Mouse (Mus musculus): ENCODE measurements around the gene BC030870.
A peak's percentile ranks its signal among the peaks of the same experiment; 100 is the strongest.
"Not testable (repeated sequence)": the region's sequence is repeated elsewhere in the genome, so short reads cannot be mapped to it uniquely, and the experiment has no call there.

The BC030870 gene

DNA sequence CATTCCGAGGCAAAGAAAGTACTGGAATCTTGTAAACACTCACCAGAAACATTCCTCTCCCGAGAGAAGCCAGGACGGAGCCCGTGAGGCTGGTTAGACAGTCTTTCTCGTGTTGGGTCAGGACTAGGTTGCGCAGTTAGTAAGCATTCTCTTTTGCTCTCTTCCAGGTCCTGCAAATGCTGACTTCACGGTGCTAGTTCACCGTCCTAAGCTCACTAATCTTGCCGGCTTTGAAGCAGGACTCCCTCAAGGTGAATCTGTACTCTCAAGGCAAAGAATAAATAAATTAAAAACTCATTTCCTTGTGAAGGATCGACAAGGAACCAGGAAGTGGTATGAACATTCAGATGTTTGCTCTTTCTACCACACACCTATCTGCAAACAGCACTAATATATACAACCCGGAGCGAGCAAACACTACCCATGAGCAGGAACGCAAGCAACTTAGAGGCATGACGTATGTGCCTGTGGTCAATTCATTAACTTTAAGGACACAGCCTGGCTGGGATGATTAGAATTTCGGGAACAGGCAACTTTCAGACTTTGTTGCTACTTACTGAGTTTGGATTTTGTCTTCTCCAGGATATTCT is at the start of gene BC030870:
Gene BC030870 (minus strand): TSS at position 365 of the 590 bp plus-strand sequence.
- DNase-seq (ENCODE audit: low read depth, low spot score): no peak

GRCm38 (mm10) chr8:65174746-65175476 is 45.5 kb upstream of the BC030870 start:
- DNase-seq (ENCODE audit: low read depth, low spot score): no peak

- DNase-seq (ENCODE audit: low read depth, low spot score): no peak
These were observed 39.8 kb upstream of the BC030870 start for GRCm38 (mm10) chr8:65169184-65169583.

DNA sequence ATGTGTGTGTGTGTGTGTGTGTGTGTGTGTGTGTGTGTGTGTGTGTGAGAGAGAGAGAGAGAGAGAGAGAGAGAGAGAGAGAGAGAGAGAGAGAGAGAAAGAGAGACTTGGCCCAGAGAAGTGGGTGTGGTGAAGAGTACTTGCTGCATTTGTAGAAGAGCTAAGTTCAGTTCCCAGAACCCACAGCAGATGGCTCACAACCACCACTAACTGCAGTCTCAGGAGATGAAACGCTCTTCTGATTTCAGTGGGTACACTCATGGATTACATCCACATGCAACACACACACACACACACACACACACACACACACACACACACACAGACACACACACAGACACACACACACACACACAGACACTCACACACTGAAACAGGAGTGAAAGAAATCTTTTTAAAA is 31.3 kb upstream of the BC030870 start:
- not testable (repeated sequence) for DNase-seq (ENCODE audit: low read depth, low spot score)

DNA sequence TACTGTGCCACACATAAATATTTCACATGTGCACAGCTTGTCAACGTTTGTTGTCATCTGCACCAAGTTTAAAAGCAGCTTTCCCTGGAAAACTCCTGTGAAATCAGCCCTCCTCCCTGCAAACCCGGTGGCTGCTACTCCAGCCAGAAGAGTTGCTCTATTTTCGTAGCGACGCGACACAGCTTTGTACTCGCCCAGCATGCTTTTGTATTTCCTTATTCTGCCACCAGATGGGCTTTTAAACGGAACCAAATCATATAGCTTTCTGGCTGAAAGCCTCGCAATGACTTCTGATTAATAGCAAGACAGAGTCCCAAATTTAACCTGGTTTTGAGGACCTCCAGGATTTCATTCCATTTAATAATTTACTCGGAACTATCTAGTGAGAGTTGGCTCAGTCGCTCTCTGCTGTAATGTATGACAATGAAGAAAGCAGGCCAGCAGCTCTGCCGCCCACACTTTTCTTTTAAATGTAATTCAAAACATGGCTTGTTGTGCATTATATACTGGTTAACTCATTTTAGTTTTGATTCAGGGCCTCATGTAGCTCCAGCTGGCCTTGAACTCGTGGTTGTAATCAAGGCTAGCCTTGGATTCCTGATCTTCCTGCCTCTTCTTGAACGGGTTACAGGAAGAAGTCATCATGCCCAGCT is 29.9 kb upstream of the BC030870 start:
- no peak for DNase-seq (ENCODE audit: low read depth, low spot score)

- no peak for DNase-seq (ENCODE audit: low read depth, low spot score)
These were observed 28.5 kb upstream of the BC030870 start for GRCm38 (mm10) chr8:65157901-65158300.

DNA sequence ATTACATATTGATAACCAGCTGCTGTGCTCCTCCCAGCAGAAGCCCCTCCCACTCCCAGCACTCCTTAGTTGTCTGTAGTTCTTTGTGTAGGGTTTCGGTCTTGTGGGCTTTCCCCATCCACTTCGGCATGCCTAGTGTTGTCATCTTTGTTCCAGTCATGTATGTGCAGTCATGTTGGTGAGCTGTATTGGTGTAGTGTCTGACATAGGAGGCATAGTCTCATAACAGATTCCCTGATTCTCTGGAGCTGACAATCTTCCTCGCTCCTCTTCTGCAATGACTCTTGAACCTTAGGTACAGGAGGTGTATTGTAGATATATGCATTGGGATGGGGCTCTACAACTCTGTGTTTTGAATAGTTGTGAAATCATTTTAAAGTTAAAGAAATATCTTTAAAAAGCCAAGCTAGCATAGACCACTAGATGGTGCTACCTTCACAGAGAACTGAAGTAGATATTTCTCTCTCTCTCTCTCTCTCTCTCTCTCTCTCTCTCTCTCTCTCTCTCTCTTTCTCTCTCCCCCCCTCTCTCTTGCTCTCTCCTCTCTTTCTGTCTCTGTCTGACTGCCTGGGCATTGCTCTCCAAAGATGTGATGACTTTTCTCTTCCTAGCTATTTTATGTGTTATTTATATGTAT is 9.6 kb upstream of the BC030870 start:
- peak; percentile 11 for DNase-seq (ENCODE audit: low read depth, low spot score)

- DNase-seq (ENCODE audit: low read depth, low spot score): no peak
These were observed 2.9 kb downstream of the BC030870 start for GRCm38 (mm10) chr8:65126454-65126853.

- DNase-seq (ENCODE audit: low read depth, low spot score): no peak
These were observed 3.3 kb downstream of the BC030870 start for GRCm38 (mm10) chr8:65126014-65126413.

- DNase-seq (ENCODE audit: low read depth, low spot score): no peak
These were observed 17.3 kb downstream of the BC030870 start for GRCm38 (mm10) chr8:65112092-65112491.

- peak; percentile 71 for DNase-seq (ENCODE audit: low read depth, low spot score)
These were observed 19.1 kb downstream of the BC030870 start for GRCm38 (mm10) chr8:65110285-65110691.

GRCm38 (mm10) chr8:65108936-65109335 is 20.4 kb downstream of the BC030870 start:
- no peak for DNase-seq (ENCODE audit: low read depth, low spot score)

DNA sequence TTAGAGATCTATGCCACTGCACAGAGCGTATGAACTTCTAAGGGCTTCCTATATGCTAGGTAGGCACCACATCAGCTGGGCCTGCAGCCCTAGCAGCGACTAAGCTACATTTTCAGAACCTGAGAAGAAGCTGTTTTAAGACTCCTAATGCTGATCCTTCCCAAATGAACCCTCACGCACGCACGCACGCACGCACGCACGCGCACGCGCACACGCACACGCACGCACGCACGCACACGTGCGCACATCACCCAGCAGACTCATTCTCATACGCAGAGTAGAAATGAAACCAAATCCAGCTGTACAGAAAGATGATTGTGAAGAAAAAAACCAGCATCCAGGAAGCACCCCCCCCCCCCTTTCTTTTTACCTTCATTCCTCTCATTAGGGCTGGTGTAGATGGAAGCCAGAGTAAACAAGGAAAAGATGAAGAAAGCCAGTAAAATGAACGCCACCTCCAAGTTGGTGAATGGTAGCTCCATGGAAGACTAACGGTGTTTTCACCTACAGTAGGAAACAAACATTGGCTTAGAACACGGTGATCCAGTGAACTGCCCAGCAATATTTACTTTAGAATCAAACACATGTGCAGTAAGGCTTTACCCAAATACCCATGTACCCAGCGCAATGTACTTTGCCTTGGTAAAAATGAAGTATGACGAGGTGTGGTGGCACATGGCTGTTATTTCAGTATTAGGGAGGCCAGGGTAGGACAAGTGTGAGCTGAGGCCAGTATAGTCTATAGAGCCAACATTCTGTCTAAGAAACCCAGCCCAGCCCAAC is 21.2 kb downstream of the BC030870 start:
- DNase-seq (ENCODE audit: low read depth, low spot score): no peak

GRCm38 (mm10) chr8:65104041-65104440 is 25.3 kb downstream of the BC030870 start:
- DNase-seq (ENCODE audit: low read depth, low spot score): no peak

- no peak for DNase-seq (ENCODE audit: low read depth, low spot score)
These were observed 25.7 kb downstream of the BC030870 start for GRCm38 (mm10) chr8:65103632-65104031.

- no peak for DNase-seq (ENCODE audit: low read depth, low spot score)
These were observed 29.6 kb downstream of the BC030870 start for GRCm38 (mm10) chr8:65099735-65100134.

DNA sequence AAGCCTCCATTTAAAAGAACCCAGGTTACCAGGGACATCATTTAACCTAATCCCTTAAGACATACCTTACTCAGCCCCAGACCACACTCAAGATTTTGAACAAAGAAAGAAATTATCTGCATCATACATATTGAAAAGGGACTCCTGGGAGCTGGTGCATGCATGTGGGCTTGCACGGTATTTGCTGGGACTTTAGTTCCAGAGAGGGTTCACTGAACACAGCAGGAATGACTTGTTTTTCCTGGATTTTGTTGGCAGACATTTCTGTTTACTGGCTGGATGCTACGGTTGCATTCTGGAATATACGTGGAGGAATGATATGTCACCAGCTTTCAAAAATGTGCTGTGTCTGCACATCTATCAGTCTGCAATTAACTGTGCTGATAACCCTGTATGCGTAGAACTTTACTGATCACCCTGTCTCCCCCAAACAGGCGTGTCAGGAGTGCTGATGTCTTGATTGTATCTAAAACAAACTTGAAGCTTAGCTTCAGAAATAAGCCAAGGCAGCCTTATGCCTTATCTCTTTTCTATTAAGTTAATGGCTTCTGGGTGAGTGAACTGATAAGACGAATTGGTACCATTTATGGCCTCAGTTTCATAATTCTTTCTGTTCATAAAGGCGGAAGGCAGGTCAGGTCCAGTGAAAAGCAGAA is 31.5 kb downstream of the BC030870 start:
- DNase-seq (ENCODE audit: low read depth, low spot score): no peak

GRCm38 (mm10) chr8:65089781-65090180 is 39.6 kb downstream of the BC030870 start:
- DNase-seq (ENCODE audit: low read depth, low spot score): no peak

- no peak for DNase-seq (ENCODE audit: low read depth, low spot score)
These were observed 41.2 kb downstream of the BC030870 start for GRCm38 (mm10) chr8:65088120-65088519.

GRCm38 (mm10) chr8:65087711-65088110 is 41.7 kb downstream of the BC030870 start:
- no peak for DNase-seq (ENCODE audit: low read depth, low spot score)

DNA sequence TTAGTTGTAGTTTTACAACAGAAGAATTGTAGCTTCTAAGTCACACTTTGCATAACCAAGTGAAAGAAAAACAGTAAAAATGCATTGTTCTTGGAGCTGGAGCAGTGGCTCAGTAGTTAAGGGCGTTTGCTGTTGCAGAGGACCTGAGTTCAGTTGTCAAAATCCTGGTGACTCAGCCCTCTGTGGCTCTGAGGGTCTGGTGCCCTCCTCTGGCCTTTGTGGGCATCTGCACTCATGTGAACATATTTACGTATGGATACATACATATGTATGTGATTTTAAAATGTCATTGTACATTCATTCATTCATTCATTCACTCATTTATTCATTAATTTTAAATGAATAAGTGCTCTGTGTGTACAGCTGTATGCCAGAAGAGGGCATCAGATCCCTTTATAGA is 43.7 kb downstream of the BC030870 start:
- peak; percentile 22 for DNase-seq (ENCODE audit: low read depth, low spot score)
